Mouse (Mus musculus): Measurements from ENCODE around the gene Fras1. TPM values are rescaled to one million over a fixed set of nuclear protein-coding genes. Genes with fewer than 3 reads are reported as not detected.

The Fras1 gene
- polyA plus RNA-seq, 1 experiment from 2014 or later = 1.2 TPM

GRCm38 (mm10) chr5:96797465-96797864, 423.7 kb downstream of the Fras1 start:
- ATAC-seq (ENCODE audit: low read depth) = no peak

DNA sequence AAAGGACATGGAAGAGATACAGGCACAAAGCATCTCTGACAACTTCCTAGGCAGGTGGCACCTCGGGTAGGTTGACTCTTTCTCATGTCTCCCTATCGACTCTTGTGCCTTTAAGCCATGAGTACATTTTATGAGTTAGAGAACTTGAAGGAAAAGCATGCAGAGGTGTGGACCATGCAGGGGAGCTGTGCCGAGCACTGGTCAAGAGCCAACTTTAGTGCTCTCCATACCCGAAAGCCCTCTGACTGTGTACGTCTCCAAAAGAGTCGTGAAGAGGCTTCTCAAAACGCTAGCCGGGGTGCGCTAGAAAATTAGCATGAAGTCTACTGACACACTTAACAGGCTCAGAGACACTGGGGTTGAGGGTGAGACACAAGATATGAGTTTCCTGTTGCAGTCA, 425.4 kb downstream of the Fras1 start:
- Histone ChIP-seq H3K4me1 (replicated peaks) (no peaks in the 10 kb centered on the region), H3K4me3 (replicated peaks) (no peak overlapping the region), H3K9ac (no peak overlapping the region), H3K27ac (no peak overlapping the region), H3K36me3 (no peaks in the 10 kb centered on the region), H3K9me3 (replicated peaks) (no peaks in the 10 kb centered on the region), H3K27me3 (peaks cover 12% of the 10 kb centered on the region), H3K4me2 (no peak overlapping the region)
- WGBS (ENCODE audit: insufficient replicate concordance) = 75% methylated on average over 9 of the region's 9 CpGs
- DNase-seq (no peak), ATAC-seq (ENCODE audit: low read depth) (no peak)

More at GRCm38 (mm10) chr5:96797465-96797864, 423.7 kb downstream of the Fras1 start:
- no peaks in the 10 kb centered on the region for H3K9me3 ChIP-seq (replicated peaks)
- DNase-seq = no peak
- H3K4me1 ChIP-seq (replicated peaks) = peaks cover 8% of the 10 kb centered on the region; the same call in 1 of the 2 replicates
- 70% methylated on average over 6 of the region's 6 CpGs for WGBS (ENCODE audit: insufficient replicate concordance)
- no peak overlapping the region for H3K4me2 ChIP-seq
- peaks cover 29% of the 10 kb centered on the region for H3K27me3 ChIP-seq
- H3K27ac ChIP-seq = no peak overlapping the region
- no peak overlapping the region for H3K9ac ChIP-seq
- H3K4me3 ChIP-seq (replicated peaks) = no peak overlapping the region
- no peaks in the 10 kb centered on the region for H3K36me3 ChIP-seq

GRCm38 (mm10) chr5:96799969-96800368, 426.2 kb downstream of the Fras1 start:
- DNase-seq = no peak
- 72% methylated on average over 9 of the region's 9 CpGs for WGBS (ENCODE audit: insufficient replicate concordance)

GRCm38 (mm10) chr5:96802185-96802584, 428.4 kb downstream of the Fras1 start:
- no peak overlapping the region for H3K4me2 ChIP-seq
- no peak overlapping the region for H3K4me3 ChIP-seq (replicated peaks)
- 50% methylated on average over 7 of the region's 7 CpGs for WGBS (ENCODE audit: insufficient replicate concordance)
- H3K4me1 ChIP-seq (replicated peaks) = no peaks in the 10 kb centered on the region
- no peaks in the 10 kb centered on the region for H3K27me3 ChIP-seq
- ATAC-seq (ENCODE audit: low read depth) (no peak), DNase-seq (no peak)
- H3K36me3 ChIP-seq = no peaks in the 10 kb centered on the region
- H3K9me3 ChIP-seq (replicated peaks) = no peaks in the 10 kb centered on the region
- no peak overlapping the region for H3K9ac ChIP-seq
- H3K27ac ChIP-seq = no peak overlapping the region

More at GRCm38 (mm10) chr5:96799969-96800368, 426.2 kb downstream of the Fras1 start:
- Histone ChIP-seq H3K4me2 (no peak overlapping the region), H3K27ac (no peak overlapping the region), H3K9ac (no peak overlapping the region), H3K9me3 (replicated peaks) (no peaks in the 10 kb centered on the region), H3K4me1 (replicated peaks) (no peaks in the 10 kb centered on the region), H3K27me3 (peaks cover 4% of the 10 kb centered on the region), H3K4me3 (replicated peaks) (no peak overlapping the region), H3K36me3 (no peaks in the 10 kb centered on the region)
- ATAC-seq (ENCODE audit: low read depth) = no peak

- Histone ChIP-seq H3K4me3 (replicated peaks) (no peak overlapping the region), H3K9me3 (replicated peaks) (no peaks in the 10 kb centered on the region), H3K36me3 (no peaks in the 10 kb centered on the region), H3K4me1 (replicated peaks) (no peaks in the 10 kb centered on the region), H3K27ac (no peak overlapping the region), H3K9ac (no peak overlapping the region), H3K27me3 (no peaks in the 10 kb centered on the region), H3K4me2 (no peak overlapping the region)
- ATAC-seq (ENCODE audit: low read depth) (no peak), DNase-seq (no peak)
- WGBS (ENCODE audit: insufficient replicate concordance) = 40% methylated on average over 3 of the region's 3 CpGs
Observed at GRCm38 (mm10) chr5:96803091-96803490, 429.3 kb downstream of the Fras1 start.

DNA sequence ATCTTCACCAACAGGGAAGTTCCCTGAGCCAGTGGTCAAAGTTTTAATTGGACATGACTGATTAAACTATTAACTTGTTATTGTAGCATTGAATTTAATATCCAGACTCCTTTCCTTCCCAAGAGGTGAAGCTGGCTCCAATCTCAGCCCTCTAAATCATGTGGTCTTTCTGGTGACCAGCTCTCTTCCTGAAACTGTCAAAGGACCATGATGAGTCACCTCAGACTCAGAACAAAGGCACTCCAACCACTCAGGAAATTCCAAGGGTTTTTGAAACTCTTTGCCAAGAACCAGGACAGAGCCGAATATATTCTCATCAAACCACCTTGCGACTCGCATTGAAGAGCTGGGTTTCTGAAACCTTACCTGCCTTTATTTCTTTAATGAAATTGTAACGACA, 430.5 kb downstream of the Fras1 start:
- no peaks in the 10 kb centered on the region for H3K36me3 ChIP-seq
- ATAC-seq (ENCODE audit: low read depth) (no peak), DNase-seq (no peak)
- H3K4me1 ChIP-seq (replicated peaks) = no peaks in the 10 kb centered on the region
- WGBS (ENCODE audit: insufficient replicate concordance) = 54% methylated on average over 4 of the region's 4 CpGs
- no peaks in the 10 kb centered on the region for H3K9me3 ChIP-seq (replicated peaks)
- H3K4me3 ChIP-seq (replicated peaks) = no peak overlapping the region
- no peak overlapping the region for H3K4me2 ChIP-seq
- H3K27ac ChIP-seq = no peak overlapping the region
- no peak overlapping the region for H3K9ac ChIP-seq
- H3K27me3 ChIP-seq = no peaks in the 10 kb centered on the region

GRCm38 (mm10) chr5:96804813-96805212, 431.1 kb downstream of the Fras1 start:
- H3K27me3 ChIP-seq = no peaks in the 10 kb centered on the region
- no peaks in the 10 kb centered on the region for H3K36me3 ChIP-seq
- no peaks in the 10 kb centered on the region for H3K4me1 ChIP-seq (replicated peaks)
- no peak for ATAC-seq (ENCODE audit: low read depth)
- H3K4me2 ChIP-seq = no peak overlapping the region
- H3K27ac ChIP-seq = no peak overlapping the region
- no peak overlapping the region for H3K9ac ChIP-seq
- no peak overlapping the region for H3K4me3 ChIP-seq (replicated peaks)
- H3K9me3 ChIP-seq (replicated peaks) = no peaks in the 10 kb centered on the region
- no peak for DNase-seq
- WGBS (ENCODE audit: insufficient replicate concordance) = 58% methylated on average over 3 of the region's 3 CpGs

DNA sequence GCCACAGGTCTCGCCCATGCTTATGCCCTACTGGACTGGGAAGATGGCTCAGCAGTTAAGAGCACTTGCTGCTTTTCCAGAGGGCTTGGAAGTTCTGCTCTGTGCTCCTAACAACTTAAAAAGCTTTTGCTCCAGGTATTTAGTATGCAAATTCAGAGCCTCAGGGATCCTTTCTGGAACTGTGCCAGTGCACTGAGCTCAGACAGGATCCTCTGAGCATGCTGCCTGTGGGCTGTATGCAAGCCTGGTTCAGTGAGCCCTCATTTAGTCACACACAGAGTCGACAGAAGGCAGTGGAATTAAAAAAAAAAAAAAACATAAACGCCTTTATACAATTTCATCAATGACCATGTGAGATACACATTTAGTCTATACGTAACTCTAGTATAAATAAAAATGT, 436.9 kb downstream of the Fras1 start:
- no peak overlapping the region for H3K27ac ChIP-seq
- H3K9ac ChIP-seq = no peak overlapping the region
- DNase-seq = no peak
- no peak overlapping the region for H3K4me3 ChIP-seq (replicated peaks)
- no peaks in the 10 kb centered on the region for H3K9me3 ChIP-seq (replicated peaks)
- WGBS (ENCODE audit: insufficient replicate concordance) = 62% methylated on average over 4 of the region's 4 CpGs
- H3K4me2 ChIP-seq = no peak overlapping the region
- H3K4me1 ChIP-seq (replicated peaks) = no peaks in the 10 kb centered on the region
- no peak for ATAC-seq (ENCODE audit: low read depth)
- H3K27me3 ChIP-seq = no peaks in the 10 kb centered on the region
- H3K36me3 ChIP-seq = no peaks in the 10 kb centered on the region

DNA sequence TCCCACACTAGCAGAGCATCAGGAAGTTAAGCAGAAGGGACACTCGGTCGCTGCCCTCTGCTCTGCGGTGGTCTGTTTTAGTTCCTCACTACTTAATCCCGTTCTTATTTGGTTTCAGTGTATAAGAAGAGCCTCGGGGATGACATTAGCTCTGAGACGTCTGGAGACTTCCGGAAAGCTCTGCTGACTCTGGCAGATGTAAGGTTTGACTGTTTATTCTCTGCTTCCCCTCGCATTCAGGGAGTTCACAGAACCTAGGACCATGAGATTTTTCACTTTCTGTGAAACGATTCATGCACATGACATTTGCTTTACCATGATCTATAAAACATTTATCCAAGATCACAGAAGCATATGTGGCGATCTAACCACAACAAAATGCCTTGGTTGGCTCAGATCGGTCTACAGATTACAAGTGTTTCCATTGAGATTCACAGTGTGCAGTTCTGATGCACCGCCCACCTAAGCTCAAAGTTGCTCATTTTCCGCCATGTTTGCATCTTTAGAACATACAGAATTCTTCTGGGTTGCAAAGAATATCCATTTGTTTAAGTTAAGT, 451.1 kb downstream of the Fras1 start:
- 68% methylated on average over 13 of the region's 13 CpGs for WGBS (ENCODE audit: insufficient replicate concordance)
- no peak overlapping the region for H3K4me3 ChIP-seq (replicated peaks)

GRCm38 (mm10) chr5:96827176-96827575, 453.4 kb downstream of the Fras1 start:
- Histone ChIP-seq H3K9me3 (replicated peaks) (no peaks in the 10 kb centered on the region), H3K36me3 (no peaks in the 10 kb centered on the region), H3K27ac (no peak overlapping the region), H3K9ac (no peak overlapping the region), H3K27me3 (no peaks in the 10 kb centered on the region), H3K4me3 (replicated peaks) (no peak overlapping the region), H3K4me1 (replicated peaks) (no peaks in the 10 kb centered on the region), H3K4me2 (no peak overlapping the region)
- no peak for ATAC-seq (ENCODE audit: low read depth)
- DNase-seq = no peak
- WGBS (ENCODE audit: insufficient replicate concordance) = 56% methylated on average over 1 of the region's 1 CpGs

More for the DNA sequence above, 451.1 kb downstream of the Fras1 start:
- H3K36me3 ChIP-seq = no peaks in the 10 kb centered on the region
- ATAC-seq (ENCODE audit: low read depth) = no peak
- no peak for DNase-seq
- H3K4me2 ChIP-seq = no peak overlapping the region
- no peaks in the 10 kb centered on the region for H3K4me1 ChIP-seq (replicated peaks)
- H3K27ac ChIP-seq = no peak overlapping the region
- no peaks in the 10 kb centered on the region for H3K27me3 ChIP-seq
- H3K9me3 ChIP-seq (replicated peaks) = no peaks in the 10 kb centered on the region
- no peak overlapping the region for H3K9ac ChIP-seq

Measured in liver, embryonic 13.5 days (tissue).